Mouse (Mus musculus): ENCODE measurements around the gene Arrdc5.

DNA sequence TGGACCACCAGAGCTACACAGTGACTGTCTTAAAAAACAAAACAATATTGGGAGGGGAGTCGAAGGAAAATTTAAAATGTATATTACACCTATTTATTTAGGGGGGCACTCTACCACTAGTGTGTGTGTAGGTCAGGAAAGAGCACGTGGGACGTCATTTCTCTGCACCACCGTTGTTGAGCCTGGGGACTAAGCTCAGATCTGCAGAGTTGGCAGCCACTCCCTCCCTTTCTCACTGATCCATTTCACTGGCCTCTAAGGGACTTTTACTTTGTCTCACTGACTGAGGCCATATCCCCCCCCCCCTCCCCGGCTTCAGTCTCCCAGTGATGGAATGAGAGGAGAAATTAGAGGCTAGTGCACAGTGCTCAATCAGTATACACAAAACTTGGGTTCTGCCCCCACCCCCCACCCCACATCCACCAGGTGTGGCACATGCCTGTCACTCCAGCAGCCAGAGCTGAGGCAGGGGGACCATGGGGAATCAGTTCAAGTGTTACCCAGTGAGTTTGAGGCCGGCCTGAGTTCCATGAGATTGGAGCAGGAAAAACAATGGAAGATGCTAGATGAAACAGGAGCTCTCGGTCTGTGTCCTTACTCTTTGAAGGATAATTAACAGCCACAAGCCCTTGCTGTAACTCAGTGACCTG is 8.1 kb downstream of the Arrdc5 start:
- no peak for TF ChIP-seq CTCF (conservative IDR thresholded peaks at IDR 0.05; ENCODE audit: insufficient read depth, insufficient read length, low read depth, low read length)
- no peak for TF ChIP-seq POLR2A (IDR thresholded peaks at IDR 0.05; ENCODE audit: low read depth, low read length)
